Mouse (Mus musculus): ENCODE measurements at regions not wholly inside any gene's neighbourhood (a gene's known extent, or its start where the extent isn't known, plus 50 kb on each side); places are given as distances from the start of the nearest gene placed in this dataset.

DNA sequence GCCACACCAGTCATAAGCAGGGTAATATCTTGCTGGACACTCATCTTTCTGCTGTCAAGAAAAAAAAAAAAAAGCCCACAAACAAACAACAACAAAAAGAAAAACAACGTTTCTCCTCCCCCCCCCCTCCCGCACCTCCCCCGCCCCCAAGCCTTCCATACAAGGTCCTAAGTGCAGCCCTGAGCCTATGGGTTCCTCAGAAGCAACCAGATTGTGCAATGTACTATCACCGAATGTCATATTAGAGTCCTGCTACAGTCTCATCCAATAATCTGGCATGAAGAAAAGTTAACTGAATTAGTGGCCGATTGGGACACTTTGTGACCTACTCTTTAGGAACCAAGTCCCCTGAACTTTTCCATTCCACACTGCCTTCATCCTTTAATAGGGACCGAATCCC lies 161.5 kb downstream of the Gm10295 start:
- no peak for TF ChIP-seq CTCF (IDR thresholded peaks at IDR 0.05)
- no peak for TF ChIP-seq EP300 (IDR thresholded peaks at IDR 0.05)
